Mouse (Mus musculus): ENCODE results near the gene Cep128. TPM values are rescaled to one million over a fixed set of nuclear protein-coding genes. Genes with fewer than 3 reads are reported as not detected.

Gene Cep128
- total RNA-seq (2023), result 10 to 100 TPM; 44.5 to 47.8 TPM

GRCm38 (mm10) chr12:91384281-91385017, at the start of gene Cep128, which contains the start of gene Tshr:
TSS of gene Cep128 (minus strand) at chr12:91384409.
TSS of gene Tshr (plus strand) at chr12:91384563.

Other genes starting within 250 kb of the Cep128 start
- gene Tshr, start 154 bp upstream of the Cep128 start, total RNA-seq (2023), result 1 to 10 TPM; 3.2 to 3.5 TPM
- gene Gtf2a1, start 206.1 kb upstream of the Cep128 start, total RNA-seq (2023), result 10 to 100 TPM; 35.8 to 39.4 TPM

Data from neutrophil, adult 59 days (primary cell).